In genomic region chr16:92325062-92325406, GRCm38 (mm10) we compare ENCODE assay signal across 21 mouse cellular contexts. TPM values are rescaled to one million over a fixed set of nuclear protein-coding genes. Genes with fewer than 3 reads are reported as not detected.
DNase-seq lines count a peak whose midpoint lies in the region; ATAC-seq lines count a peak whose summit lies in the region.
"Had no signal": no experiment of that assay in that cellular context is flagged by ENCODE, and none has a peak within 500 bp of the region (broad histone marks: within the 10 kb centered on the region; RNA-seq: fewer than 3 reads in every experiment).

No protein-coding gene starts in this region.

- H3K36me3 ChIP-seq in hindbrain, embryonic 10.5 days: no peaks in the 10 kb centered on the region
- H3K36me3 ChIP-seq in hindbrain, embryonic 12.5 days: no peaks in the 10 kb centered on the region
- H3K36me3 ChIP-seq in midbrain, embryonic 11.5 days (ENCODE audit: control insufficient read depth, insufficient read depth, low read length): no peaks in the 10 kb centered on the region
- no peaks in the 10 kb centered on the region for H3K36me3 ChIP-seq in midbrain, embryonic 15.5 days (replicated peaks)
- H3K36me3 ChIP-seq in midbrain, embryonic 12.5 days: no peaks in the 10 kb centered on the region
- H3K36me3 ChIP-seq in midbrain, embryonic 14.5 days (ENCODE audit: control insufficient read depth, insufficient read depth, low read length): no peaks in the 10 kb centered on the region
- H3K36me3 ChIP-seq in limb, embryonic 10.5 days: no peaks in the 10 kb centered on the region
- H3K36me3 ChIP-seq: embryonic facial prominence, embryonic 12.5 days; forebrain, embryonic 12.5 days; heart, embryonic 13.5 days had no signal

- peaks cover 7% of the 10 kb centered on the region; the same call in 1 of the 2 replicates for H3K27me3 ChIP-seq in hindbrain, embryonic 10.5 days (ENCODE audit: insufficient read depth, poor library complexity, severe bottlenecking)
- H3K27me3 ChIP-seq in hindbrain, embryonic 12.5 days: no peaks in the 10 kb centered on the region; the same call in 1 of the 2 replicates
- H3K27me3 ChIP-seq in midbrain, embryonic 11.5 days (ENCODE audit: control insufficient read depth, insufficient read depth, low read length): no peaks in the 10 kb centered on the region
- no peaks in the 10 kb centered on the region for H3K27me3 ChIP-seq in midbrain, embryonic 15.5 days (replicated peaks)
- no peaks in the 10 kb centered on the region for H3K27me3 ChIP-seq in midbrain, embryonic 12.5 days
- H3K27me3 ChIP-seq in midbrain, embryonic 14.5 days (ENCODE audit: control insufficient read depth, insufficient read depth, low read length): no peaks in the 10 kb centered on the region
- no peaks in the 10 kb centered on the region for H3K27me3 ChIP-seq in limb, embryonic 10.5 days (ENCODE audit: low read depth, poor library complexity, severe bottlenecking)
- H3K27me3 ChIP-seq: embryonic facial prominence, embryonic 12.5 days; forebrain, embryonic 12.5 days; heart, embryonic 13.5 days had no signal

- DNase-seq in hindbrain, embryonic 10.5 days (ENCODE audit: low spot score): peak; percentile 28
- DNase-seq in midbrain, embryonic 11.5 days (ENCODE audit: low spot score, missing footprints): no peak
- no peak for DNase-seq in midbrain, embryonic 14.5 days
- DNase-seq in limb, embryonic 10.5 days (ENCODE audit: low spot score): no peak
- DNase-seq: adrenal gland, adult 8-10 months; cerebellum, adult 11 months; cerebellum, adult 8-10 months; cerebellum, postnatal 14 days; embryo, embryonic 11 days; forebrain, postnatal 0 days; gastrocnemius, postnatal 14 days; heart, postnatal 36 days had no signal

- no peak overlapping the region for H3K9ac ChIP-seq in hindbrain, embryonic 12.5 days
- no peak overlapping the region for H3K9ac ChIP-seq in midbrain, embryonic 11.5 days (ENCODE audit: low read length)
- no peak overlapping the region for H3K9ac ChIP-seq in midbrain, embryonic 15.5 days
- H3K9ac ChIP-seq in midbrain, embryonic 12.5 days (replicated peaks): no peak overlapping the region
- no peak overlapping the region for H3K9ac ChIP-seq in midbrain, embryonic 14.5 days (replicated peaks; ENCODE audit: low read length)
- H3K9ac ChIP-seq: embryonic facial prominence, embryonic 12.5 days; forebrain, embryonic 12.5 days; forebrain, postnatal 0 days; heart, embryonic 13.5 days had no signal

- H3K27ac ChIP-seq in hindbrain, embryonic 10.5 days: peak overlapping the region; percentile 57
- H3K27ac ChIP-seq in hindbrain, embryonic 12.5 days: no peak overlapping the region
- H3K27ac ChIP-seq in midbrain, embryonic 11.5 days (ENCODE audit: low read depth, low read length): peak overlapping the region; percentile 10; the same call in 1 of the 2 replicates
- H3K27ac ChIP-seq in midbrain, embryonic 15.5 days: no peak overlapping the region
- peak overlapping the region; percentile 56 for H3K27ac ChIP-seq in midbrain, embryonic 12.5 days (replicated peaks)
- H3K27ac ChIP-seq in midbrain, embryonic 14.5 days (replicated peaks; ENCODE audit: low read depth, low read length): peak overlapping the region; percentile 41; the same call in 1 of the 2 replicates
- H3K27ac ChIP-seq in limb, embryonic 10.5 days: no peak overlapping the region
- H3K27ac ChIP-seq: embryonic facial prominence, embryonic 12.5 days; forebrain, embryonic 12.5 days; heart, embryonic 13.5 days; hindbrain, postnatal 0 days had no signal

- peaks cover 34% of the 10 kb centered on the region for H3K4me1 ChIP-seq in hindbrain, embryonic 10.5 days (replicated peaks)
- peaks cover 13% of the 10 kb centered on the region for H3K4me1 ChIP-seq in hindbrain, embryonic 12.5 days
- H3K4me1 ChIP-seq in midbrain, embryonic 11.5 days (ENCODE audit: control insufficient read depth, insufficient read depth, low read length): peaks cover 19% of the 10 kb centered on the region
- H3K4me1 ChIP-seq in midbrain, embryonic 15.5 days: peaks cover 2% of the 10 kb centered on the region; the same call in 1 of the 2 replicates
- peaks cover 19% of the 10 kb centered on the region for H3K4me1 ChIP-seq in midbrain, embryonic 12.5 days
- peaks cover 8% of the 10 kb centered on the region for H3K4me1 ChIP-seq in midbrain, embryonic 14.5 days (ENCODE audit: control insufficient read depth, insufficient read depth, low read length)
- peaks cover 23% of the 10 kb centered on the region for H3K4me1 ChIP-seq in limb, embryonic 10.5 days

- no peaks in the 10 kb centered on the region for H3K9me3 ChIP-seq in hindbrain, embryonic 10.5 days
- H3K9me3 ChIP-seq in hindbrain, embryonic 12.5 days (replicated peaks): no peaks in the 10 kb centered on the region
- H3K9me3 ChIP-seq in midbrain, embryonic 11.5 days (ENCODE audit: control insufficient read depth, low read length): no peaks in the 10 kb centered on the region
- H3K9me3 ChIP-seq in midbrain, embryonic 15.5 days: no peaks in the 10 kb centered on the region
- no peaks in the 10 kb centered on the region for H3K9me3 ChIP-seq in midbrain, embryonic 12.5 days
- H3K9me3 ChIP-seq in midbrain, embryonic 14.5 days (ENCODE audit: control insufficient read depth, low read length): no peaks in the 10 kb centered on the region
- H3K9me3 ChIP-seq in limb, embryonic 10.5 days (replicated peaks): no peaks in the 10 kb centered on the region
- H3K9me3 ChIP-seq: embryonic facial prominence, embryonic 12.5 days; forebrain, embryonic 12.5 days; heart, embryonic 13.5 days had no signal

- no peak; the same call in 1 of the 2 replicates for ATAC-seq in hindbrain, embryonic 12.5 days (ENCODE audit: low FRiP score)
- peak; percentile 54 for ATAC-seq in midbrain, embryonic 11.5 days (ENCODE audit: low FRiP score)
- ATAC-seq in midbrain, embryonic 15.5 days (replicated peaks): no peak
- ATAC-seq in midbrain, embryonic 12.5 days (ENCODE audit: low FRiP score, low read depth): peak; percentile 69
- no peak for ATAC-seq in midbrain, embryonic 14.5 days (ENCODE audit: low FRiP score, low TSS enrichment)

- 31% methylated on average over 1 of the region's 1 CpGs for WGBS in hindbrain, embryonic 10.5 days
- 10% methylated on average over 1 of the region's 1 CpGs for WGBS in hindbrain, embryonic 12.5 days
- WGBS in midbrain, embryonic 11.5 days: 33% methylated on average over 1 of the region's 1 CpGs
- 9% methylated on average over 1 of the region's 1 CpGs for WGBS in midbrain, embryonic 15.5 days
- 6% methylated on average over 1 of the region's 1 CpGs for WGBS in midbrain, embryonic 12.5 days
- WGBS in midbrain, embryonic 14.5 days: 8% methylated on average over 1 of the region's 1 CpGs
- WGBS in limb, embryonic 10.5 days: 61% methylated on average over 1 of the region's 1 CpGs

- H3K4me3 ChIP-seq in hindbrain, embryonic 10.5 days: no peak overlapping the region
- no peak overlapping the region for H3K4me3 ChIP-seq in hindbrain, embryonic 12.5 days
- H3K4me3 ChIP-seq in midbrain, embryonic 11.5 days (ENCODE audit: low read depth, low read length): no peak overlapping the region
- H3K4me3 ChIP-seq in midbrain, embryonic 15.5 days: no peak overlapping the region
- H3K4me3 ChIP-seq in midbrain, embryonic 12.5 days: no peak overlapping the region
- H3K4me3 ChIP-seq in midbrain, embryonic 14.5 days (replicated peaks; ENCODE audit: low read depth, low read length): no peak overlapping the region
- no peak overlapping the region for H3K4me3 ChIP-seq in limb, embryonic 10.5 days
- H3K4me3 ChIP-seq: embryonic facial prominence, embryonic 12.5 days; forebrain, embryonic 12.5 days; heart, embryonic 13.5 days had no signal

- no peak overlapping the region for H3K4me2 ChIP-seq in hindbrain, embryonic 12.5 days (replicated peaks)
- H3K4me2 ChIP-seq in midbrain, embryonic 11.5 days: no peak overlapping the region
- no peak overlapping the region for H3K4me2 ChIP-seq in midbrain, embryonic 15.5 days
- no peak overlapping the region for H3K4me2 ChIP-seq in midbrain, embryonic 12.5 days (replicated peaks)
- H3K4me2 ChIP-seq in midbrain, embryonic 14.5 days (ENCODE audit: low read length): no peak overlapping the region
- H3K4me2 ChIP-seq: embryonic facial prominence, embryonic 12.5 days; forebrain, embryonic 12.5 days; heart, embryonic 13.5 days had no signal

RNA-seq across cellular contexts. Expression of gene Fam243, which starts 3.8 kb away (rescaled TPM):
- polyA plus RNA-seq in hindbrain, embryonic 10.5 days (2016; fragmentation: Nextera tagmentation; extraction: Ambion mirVana): not detected in 2 replicates
- 0.08 TPM in 2 replicates for polyA plus RNA-seq in hindbrain, embryonic 12.5 days (2016; fragmentation: Nextera tagmentation; extraction: Ambion mirVana)
- 0.08 TPM in 1 of 2 replicates, not detected in the other for polyA plus RNA-seq in midbrain, embryonic 11.5 days (2014; fragmentation: Nextera tagmentation; extraction: Ambion mirVana)
- 0.06 TPM in 1 of 2 replicates, not detected in the other for polyA plus RNA-seq in midbrain, embryonic 15.5 days (2015; fragmentation: Nextera tagmentation; extraction: Ambion mirVana)
- not detected in 2 replicates for polyA plus RNA-seq in midbrain, embryonic 12.5 days (2016; fragmentation: Nextera tagmentation; extraction: Ambion mirVana)
- polyA plus RNA-seq in midbrain, embryonic 14.5 days (2014; fragmentation: Nextera tagmentation; extraction: Ambion mirVana): not detected in 2 replicates
- polyA plus RNA-seq in limb, embryonic 10.5 days (2016; fragmentation: Nextera tagmentation; extraction: Ambion mirVana): 0.13 TPM in 1 of 2 replicates, not detected in the other
- polyA plus RNA-seq: embryonic facial prominence, embryonic 12.5 days; forebrain, embryonic 12.5 days; forebrain, postnatal 0 days; heart, embryonic 13.5 days; hindbrain, postnatal 0 days; intestine, embryonic 14.5 days had no signal

RNA-seq across cellular contexts. Expression of gene Smim11, which starts 23.9 kb away (rescaled TPM):
- 131 and 136 TPM in 2 replicates for polyA plus RNA-seq in hindbrain, embryonic 10.5 days (2016; fragmentation: Nextera tagmentation; extraction: Ambion mirVana)
- polyA plus RNA-seq in hindbrain, embryonic 12.5 days (2016; fragmentation: Nextera tagmentation; extraction: Ambion mirVana): 101 and 112 TPM in 2 replicates
- polyA plus RNA-seq in midbrain, embryonic 11.5 days (2014; fragmentation: Nextera tagmentation; extraction: Ambion mirVana): 137 and 143 TPM in 2 replicates
- polyA plus RNA-seq in midbrain, embryonic 15.5 days (2015; fragmentation: Nextera tagmentation; extraction: Ambion mirVana): 57.3 and 58.1 TPM in 2 replicates
- polyA plus RNA-seq in midbrain, embryonic 12.5 days (2016; fragmentation: Nextera tagmentation; extraction: Ambion mirVana): 126 and 127 TPM in 2 replicates
- polyA plus RNA-seq in midbrain, embryonic 14.5 days (2014; fragmentation: Nextera tagmentation; extraction: Ambion mirVana): 71.6 and 75.9 TPM in 2 replicates
- 112 and 114 TPM in 2 replicates for polyA plus RNA-seq in limb, embryonic 10.5 days (2016; fragmentation: Nextera tagmentation; extraction: Ambion mirVana)

RNA-seq across cellular contexts. Expression of gene Kcne2, which starts 32.8 kb away (rescaled TPM):
- polyA plus RNA-seq in hindbrain, embryonic 10.5 days (2016; fragmentation: Nextera tagmentation; extraction: Ambion mirVana): 1.4 and 13.1 TPM in 2 replicates
- polyA plus RNA-seq in hindbrain, embryonic 12.5 days (2016; fragmentation: Nextera tagmentation; extraction: Ambion mirVana): 17.7 and 25.6 TPM in 2 replicates
- polyA plus RNA-seq in midbrain, embryonic 11.5 days (2014; fragmentation: Nextera tagmentation; extraction: Ambion mirVana): 0.12 and 0.14 TPM in 2 replicates
- polyA plus RNA-seq in midbrain, embryonic 15.5 days (2015; fragmentation: Nextera tagmentation; extraction: Ambion mirVana): 6.8 and 7.6 TPM in 2 replicates
- polyA plus RNA-seq in midbrain, embryonic 12.5 days (2016; fragmentation: Nextera tagmentation; extraction: Ambion mirVana): 0.38 and 2.7 TPM in 2 replicates
- 0.53 and 3.0 TPM in 2 replicates for polyA plus RNA-seq in midbrain, embryonic 14.5 days (2014; fragmentation: Nextera tagmentation; extraction: Ambion mirVana)
- 0.18 TPM in 1 of 2 replicates, not detected in the other for polyA plus RNA-seq in limb, embryonic 10.5 days (2016; fragmentation: Nextera tagmentation; extraction: Ambion mirVana)
- polyA plus RNA-seq: gonadal fat pad, adult 2 months had no signal

RNA-seq across cellular contexts. Expression of gene Kcne1, which starts 34.2 kb away (rescaled TPM):
- 1.0 and 1.3 TPM in 2 replicates for polyA plus RNA-seq in hindbrain, embryonic 10.5 days (2016; fragmentation: Nextera tagmentation; extraction: Ambion mirVana)
- 0.13 and 0.29 TPM in 2 replicates for polyA plus RNA-seq in hindbrain, embryonic 12.5 days (2016; fragmentation: Nextera tagmentation; extraction: Ambion mirVana)
- polyA plus RNA-seq in midbrain, embryonic 11.5 days (2014; fragmentation: Nextera tagmentation; extraction: Ambion mirVana): 0.16 TPM in 1 of 2 replicates, not detected in the other
- polyA plus RNA-seq in midbrain, embryonic 15.5 days (2015; fragmentation: Nextera tagmentation; extraction: Ambion mirVana): 0.31 TPM in 1 of 2 replicates, not detected in the other
- not detected in 2 replicates for polyA plus RNA-seq in midbrain, embryonic 12.5 days (2016; fragmentation: Nextera tagmentation; extraction: Ambion mirVana)
- 0.07 TPM in 1 of 2 replicates, not detected in the other for polyA plus RNA-seq in midbrain, embryonic 14.5 days (2014; fragmentation: Nextera tagmentation; extraction: Ambion mirVana)
- polyA plus RNA-seq in limb, embryonic 10.5 days (2016; fragmentation: Nextera tagmentation; extraction: Ambion mirVana): 0.05 and 0.40 TPM in 2 replicates
- polyA plus RNA-seq: forebrain, postnatal 0 days; intestine, embryonic 14.5 days had no signal

Comparison
In these comparisons a context has a peak if more than half of its experiments do, and no peak if none do; other contexts are left out.
1. H3K27ac ChIP-seq: peak in hindbrain, embryonic 10.5 days (single experiment), midbrain, embryonic 11.5 days (single experiment), midbrain, embryonic 12.5 days (single experiment) and midbrain, embryonic 14.5 days (single experiment); none in hindbrain, embryonic 12.5 days (single experiment), midbrain, embryonic 15.5 days (single experiment) and limb, embryonic 10.5 days (single experiment).
2. ATAC-seq: peak in midbrain, embryonic 11.5 days (single experiment) and midbrain, embryonic 12.5 days (single experiment); none in hindbrain, embryonic 12.5 days (single experiment), midbrain, embryonic 15.5 days (single experiment) and midbrain, embryonic 14.5 days (single experiment).